Mouse (Mus musculus): ENCODE data around the gene Jup.

DNA sequence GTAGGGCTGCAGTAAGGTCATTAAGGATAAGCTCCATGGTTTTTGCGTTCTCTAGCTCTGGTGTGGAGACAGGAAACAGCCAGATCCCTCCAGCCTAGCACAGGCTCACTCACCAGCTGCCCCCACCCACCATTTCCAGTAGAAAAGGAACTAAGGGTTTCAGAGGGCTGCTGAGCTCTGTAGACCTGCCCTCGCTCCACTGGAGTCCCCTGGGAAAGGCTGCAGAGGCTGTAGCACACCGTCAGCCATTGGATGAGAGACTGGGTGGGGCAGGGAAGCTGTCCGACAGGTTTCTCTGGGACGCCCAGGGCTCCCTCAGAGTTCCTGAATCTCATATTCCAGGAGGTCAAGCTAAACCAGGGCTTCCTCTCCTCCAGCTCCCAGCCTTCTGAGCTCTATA lies 11.0 kb downstream of the Jup start:
- TF ChIP-seq CTCF (IDR thresholded peaks at IDR 0.05; ENCODE audit: borderline replicate concordance, insufficient read depth, low read length) (no peak), POLR2A (IDR thresholded peaks at IDR 0.05; ENCODE audit: low read depth, low read length) (no peak)
